Mouse (Mus musculus) midbrain, postnatal 0 days (tissue): ENCODE data around the gene Ccdc40. TPM values are rescaled to one million over a fixed set of nuclear protein-coding genes. Genes with fewer than 3 reads are reported as not detected.

Source experiments
- ATAC-seq: fragments of 200-750 bp; cut with Nextera tagmentation; 2 replicates; pipeline ENCODE4 v1.8.0; 2017; ENCODE audit warnings: moderate number of reproducible peaks, mild to moderate bottlenecking, moderate TSS enrichment, moderate library complexity; ENCODE audit not compliant: low FRiP score
- DNase-seq: peaks from one replicate; pipeline ENCODE4 v3.0.0-alpha.2; 2015; ENCODE audit warnings: low spot score
- H3K27ac ChIP-seq: fragments of 300-500 bp; sonication (generic); 2 replicates; pipeline ENCODE4 v1.5.1; 2014; ENCODE audit warnings: low read depth, mild to moderate bottlenecking, low read length, mixed read lengths
- H3K27me3 ChIP-seq: fragments of 300-500 bp; sonication (generic); 2 replicates; pipeline ENCODE4 v1.6.1; 2014; ENCODE audit warnings: low read length, control low read depth, mixed read lengths; ENCODE audit not compliant: insufficient read depth
- H3K36me3 ChIP-seq: fragments of 300-500 bp; sonication (generic); 2 replicates; pipeline ENCODE4 v1.6.1; 2014; ENCODE audit warnings: low read length, control low read depth, mixed read lengths; ENCODE audit not compliant: insufficient read depth
- H3K4me1 ChIP-seq: fragments of 300-500 bp; sonication (generic); 2 replicates; pipeline ENCODE4 v1.6.1; 2014; ENCODE audit warnings: mild to moderate bottlenecking, control low read depth, antibody characterized with exemption, low read length, mixed read lengths; ENCODE audit not compliant: insufficient read depth
- H3K4me2 ChIP-seq: fragments of 300-500 bp; sonication (generic); 2 replicates; pipeline ENCODE4 v1.6.1; 2014; ENCODE audit warnings: low read depth, mild to moderate bottlenecking, low read length, mixed read lengths; ENCODE audit not compliant: poor library complexity, severe bottlenecking
- H3K4me3 ChIP-seq: fragments of 300-500 bp; sonication (generic); 2 replicates; pipeline ENCODE4 v1.5.1; 2014; ENCODE audit warnings: low read depth, mild to moderate bottlenecking, low read length, moderate library complexity
- H3K9ac ChIP-seq: fragments of 300-500 bp; sonication (generic); replicated peaks from 2 replicates; pipeline ENCODE4 v1.6.1; 2014; ENCODE audit warnings: mild to moderate bottlenecking, low read length, moderate library complexity, mixed read lengths; ENCODE audit not compliant: poor library complexity, severe bottlenecking
- H3K9me3 ChIP-seq: fragments of 300-500 bp; sonication (generic); 2 replicates; pipeline ENCODE4 v1.6.1; 2016; ENCODE audit warnings: low read length, control low read depth
- CTCF ChIP-seq: IDR thresholded peaks from 2 replicates; pipeline ENCODE4 v1.5.1; 2016; ENCODE audit warnings: antibody characterized with exemption, mild to moderate bottlenecking
- WGBS: fragments of 180-500 bp; shearing (Covaris S2); extraction: QIAGEN DNeasy Blood & Tissue Kit; methylation state at CpG from one replicate; pipeline ENCODE4 v1.1.7; 2014; 5-methylcytosine and 5-hydroxymethylcytosine counted together
- polyA plus RNA-seq: library from polyadenylated mRNA; unstranded; fragments of >200 nt; fragmentation: Nextera tagmentation; extraction: Ambion mirVana; gene quantifications from 2 replicates; pipeline ENCODE4 v1.2.1, GENCODE M21; 2015
- total RNA-seq: library from RNA; depleted of rRNA; stranded (reverse); fragments of >200 nt; gene quantifications from 2 replicates; pipeline ENCODE4 v1.2.3, GENCODE M21; 2014; rRNA removed

The Ccdc40 gene
- 13.3 and 22.7 TPM in 2 replicates for total RNA-seq
- polyA plus RNA-seq, result 10.3 and 13.3 TPM in 2 replicates

GRCm38 (mm10) chr11:119228091-119228781, at the start of gene Ccdc40, which contains the start of gene Tbc1d16:
TSS of gene Ccdc40 (plus strand) at chr11:119228572.
TSS of gene Tbc1d16 (minus strand) at chr11:119228499.
- ATAC-seq (peak; percentile 84), DNase-seq (peak; percentile 80)
- WGBS, result 1% methylated on average over 57 of the region's 66 CpGs
- no peaks in the 10 kb centered on the region for H3K9me3 ChIP-seq
- peak within 1 kb of the TSS; percentile 68 for H3K4me3 ChIP-seq
- H3K4me2 ChIP-seq, result peak within 1 kb of the TSS; percentile 93
- peak within 1 kb of the TSS; percentile 77 for H3K9ac ChIP-seq
- no peaks in the 10 kb centered on the region for H3K27me3 ChIP-seq
- peaks cover 22% of the 10 kb centered on the region for H3K4me1 ChIP-seq
- no peak for TF ChIP-seq CTCF
- no peaks in the 10 kb centered on the region for H3K36me3 ChIP-seq
- H3K27ac ChIP-seq, result peak within 1 kb of the TSS; percentile 71

- Histone ChIP-seq H3K4me2 (no peak overlapping the region), H3K36me3 (no peaks in the 10 kb centered on the region), H3K27me3 (no peaks in the 10 kb centered on the region), H3K27ac (peak overlapping the region; percentile 51), H3K9me3 (no peaks in the 10 kb centered on the region), H3K9ac (no peak overlapping the region), H3K4me1 (peaks cover 23% of the 10 kb centered on the region), H3K4me3 (no peak overlapping the region)
- TF ChIP-seq CTCF, result no peak
- no peak for ATAC-seq
- WGBS, result 59% methylated on average over 14 of the region's 14 CpGs
- DNase-seq, result no peak
These were observed 47.4 kb upstream of the Ccdc40 start for GRCm38 (mm10) chr11:119180824-119181582.

- no peaks in the 10 kb centered on the region for H3K9me3 ChIP-seq
- peaks cover 17% of the 10 kb centered on the region; the same call in 1 of the 2 replicates for H3K4me1 ChIP-seq
- DNase-seq, result no peak
- H3K4me3 ChIP-seq, result no peak overlapping the region
- no peak for ATAC-seq
- H3K4me2 ChIP-seq, result no peak overlapping the region
- no peak for TF ChIP-seq CTCF
- H3K27ac ChIP-seq, result peak overlapping the region; percentile 51; the same call in 1 of the 2 replicates
- no peak overlapping the region for H3K9ac ChIP-seq
- 73% methylated on average over 12 of the region's 12 CpGs for WGBS
- H3K36me3 ChIP-seq, result no peaks in the 10 kb centered on the region
- H3K27me3 ChIP-seq, result no peaks in the 10 kb centered on the region
These were observed 46.4 kb upstream of the Ccdc40 start for GRCm38 (mm10) chr11:119181861-119182395.

GRCm38 (mm10) chr11:119183684-119184310, 44.6 kb upstream of the Ccdc40 start:
- WGBS, result 67% methylated on average over 15 of the region's 15 CpGs
- no peak overlapping the region for H3K4me3 ChIP-seq
- no peak for TF ChIP-seq CTCF
- peaks cover 13% of the 10 kb centered on the region; the same call in 1 of the 2 replicates for H3K4me1 ChIP-seq
- no peaks in the 10 kb centered on the region for H3K9me3 ChIP-seq
- H3K9ac ChIP-seq, result no peak overlapping the region
- H3K27ac ChIP-seq, result no peak overlapping the region
- no peak for ATAC-seq
- DNase-seq, result no peak
- H3K27me3 ChIP-seq, result no peaks in the 10 kb centered on the region
- no peaks in the 10 kb centered on the region for H3K36me3 ChIP-seq
- H3K4me2 ChIP-seq, result no peak overlapping the region

- H3K4me2 ChIP-seq, result no peak overlapping the region
- H3K27ac ChIP-seq, result no peak overlapping the region
- H3K36me3 ChIP-seq, result no peaks in the 10 kb centered on the region
- H3K4me1 ChIP-seq, result peaks cover 14% of the 10 kb centered on the region; the same call in 1 of the 2 replicates
- 81% methylated on average over 3 of the region's 3 CpGs for WGBS
- TF ChIP-seq CTCF, result no peak
- no peak overlapping the region for H3K4me3 ChIP-seq
- no peaks in the 10 kb centered on the region for H3K9me3 ChIP-seq
- H3K9ac ChIP-seq, result no peak overlapping the region
- DNase-seq (no peak), ATAC-seq (no peak)
- no peaks in the 10 kb centered on the region for H3K27me3 ChIP-seq
These were observed 42.0 kb upstream of the Ccdc40 start for GRCm38 (mm10) chr11:119186381-119186780.
